Mouse (Mus musculus): ENCODE results near the gene Ccl17. TPM values are rescaled to one million over a fixed set of nuclear protein-coding genes. Genes with fewer than 3 reads are reported as not detected.
"Not testable (repeated sequence)": the region's sequence is repeated elsewhere in the genome, so short reads cannot be mapped to it uniquely, and the experiment has no call there.

The Ccl17 gene
- polyA plus RNA-seq, 1 experiment from 2014 or later: not detected

- no peak for ATAC-seq (replicated peaks; ENCODE audit: low FRiP score)
- Histone ChIP-seq H3K27ac (ENCODE audit: low read depth, low read length) (no peak overlapping the region), H3K9ac (ENCODE audit: low read length) (no peak overlapping the region), H3K36me3 (ENCODE audit: control insufficient read depth, insufficient read depth, low read length) (no peaks in the 10 kb centered on the region), H3K4me2 (ENCODE audit: low read depth, low read length, severe bottlenecking) (no peak overlapping the region), H3K4me3 (ENCODE audit: low read depth, low read length) (no peak overlapping the region), H3K4me1 (replicated peaks; ENCODE audit: control insufficient read depth, insufficient read depth, low read length) (peaks cover 4% of the 10 kb centered on the region; the same call in 1 of the 2 replicates), H3K9me3 (ENCODE audit: control insufficient read depth, low read length) (no peaks in the 10 kb centered on the region), H3K27me3 (ENCODE audit: control insufficient read depth, insufficient read depth, low read length) (no peaks in the 10 kb centered on the region)
- 57% methylated on average over 2 of the region's 2 CpGs for WGBS
- no peak for DNase-seq (ENCODE audit: low spot score)
Observed at GRCm38 (mm10) chr8:94841183-94841582, 30.9 kb downstream of the Ccl17 start.

- DNase-seq (ENCODE audit: low spot score) (no peak), ATAC-seq (replicated peaks; ENCODE audit: low FRiP score) (no peak)
- Histone ChIP-seq H3K9ac (ENCODE audit: low read length) (no peak overlapping the region), H3K27me3 (ENCODE audit: control insufficient read depth, insufficient read depth, low read length) (no peaks in the 10 kb centered on the region), H3K36me3 (ENCODE audit: control insufficient read depth, insufficient read depth, low read length) (no peaks in the 10 kb centered on the region; the same call in 1 of the 2 replicates), H3K27ac (ENCODE audit: low read depth, low read length) (no peak overlapping the region), H3K4me3 (ENCODE audit: low read depth, low read length) (no peak overlapping the region), H3K9me3 (ENCODE audit: control insufficient read depth, low read length) (no peaks in the 10 kb centered on the region), H3K4me2 (ENCODE audit: low read depth, low read length, severe bottlenecking) (no peak overlapping the region), H3K4me1 (replicated peaks; ENCODE audit: control insufficient read depth, insufficient read depth, low read length) (no peaks in the 10 kb centered on the region)
- 95% methylated on average over 5 of the region's 5 CpGs for WGBS
Observed at GRCm38 (mm10) chr8:94850049-94850448, 39.8 kb downstream of the Ccl17 start.

- H3K27ac ChIP-seq (ENCODE audit: low read depth, low read length); DNase-seq (ENCODE audit: low spot score); H3K36me3 ChIP-seq (ENCODE audit: control insufficient read depth, insufficient read depth, low read length); H3K9ac ChIP-seq (ENCODE audit: low read length); H3K4me2 ChIP-seq (ENCODE audit: low read depth, low read length, severe bottlenecking); H3K4me1 ChIP-seq (replicated peaks; ENCODE audit: control insufficient read depth, insufficient read depth, low read length); ATAC-seq (replicated peaks; ENCODE audit: low FRiP score); H3K27me3 ChIP-seq (ENCODE audit: control insufficient read depth, insufficient read depth, low read length); H3K9me3 ChIP-seq (ENCODE audit: control insufficient read depth, low read length); H3K4me3 ChIP-seq (ENCODE audit: low read depth, low read length): not testable (repeated sequence)
- 89% methylated on average over 11 of the region's 11 CpGs for WGBS
Observed at GRCm38 (mm10) chr8:94854761-94855160, 44.5 kb downstream of the Ccl17 start.

DNA sequence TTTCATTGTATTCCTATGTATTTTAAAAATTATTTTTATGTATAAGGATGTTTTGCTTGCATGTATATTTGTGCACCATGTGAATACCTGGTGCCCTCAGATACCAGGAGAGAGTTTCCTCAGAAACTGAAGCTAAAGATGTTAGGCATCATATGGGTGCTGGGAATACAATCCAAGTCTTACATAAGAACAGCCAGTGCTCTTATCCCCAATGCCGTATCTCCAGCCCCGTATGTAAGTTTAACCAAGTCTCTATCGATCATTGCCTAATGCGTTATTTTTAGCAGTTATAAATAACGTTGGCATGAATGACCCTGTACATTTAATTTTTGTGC is 46.7 kb downstream of the Ccl17 start:
- Histone ChIP-seq H3K9ac (ENCODE audit: low read length) (no peak overlapping the region; the same call in 1 of the 2 replicates), H3K27me3 (ENCODE audit: control insufficient read depth, insufficient read depth, low read length) (no peaks in the 10 kb centered on the region), H3K9me3 (ENCODE audit: control insufficient read depth, low read length) (no peaks in the 10 kb centered on the region), H3K27ac (ENCODE audit: low read depth, low read length) (no peak overlapping the region), H3K36me3 (ENCODE audit: control insufficient read depth, insufficient read depth, low read length) (no peaks in the 10 kb centered on the region; the same call in 1 of the 2 replicates), H3K4me3 (ENCODE audit: low read depth, low read length) (peak overlapping the region; percentile 95; the same call in 1 of the 2 replicates), H3K4me2 (ENCODE audit: low read depth, low read length, severe bottlenecking) (no peak overlapping the region), H3K4me1 (replicated peaks; ENCODE audit: control insufficient read depth, insufficient read depth, low read length) (peaks cover 2% of the 10 kb centered on the region; the same call in 1 of the 2 replicates)
- no peak; the same call in 1 of the 2 replicates for ATAC-seq (replicated peaks; ENCODE audit: low FRiP score)
- no peak for DNase-seq (ENCODE audit: low spot score)
- WGBS: 32% methylated on average over 5 of the region's 5 CpGs

GRCm38 (mm10) chr8:94857346-94858173 is 47.3 kb downstream of the Ccl17 start, which contains the start of gene Polr2c:
Gene Polr2c (plus strand): TSS chr8:94857450.
- H3K4me3 ChIP-seq (ENCODE audit: low read depth, low read length): peak within 1 kb of the TSS; percentile 95
- DNase-seq (ENCODE audit: low spot score) (peak; percentile 96), ATAC-seq (replicated peaks; ENCODE audit: low FRiP score) (peak; percentile 81)
- H3K36me3 ChIP-seq (ENCODE audit: control insufficient read depth, insufficient read depth, low read length): no peaks in the 10 kb centered on the region; the same call in 1 of the 2 replicates
- peaks cover 2% of the 10 kb centered on the region; the same call in 1 of the 2 replicates for H3K4me1 ChIP-seq (replicated peaks; ENCODE audit: control insufficient read depth, insufficient read depth, low read length)
- H3K27ac ChIP-seq (ENCODE audit: low read depth, low read length): 0 out of 2 replicates have a peak within 1 kb of the TSS, but pooled peaks have one; percentile 37
- peak within 1 kb of the TSS; percentile 82 for H3K4me2 ChIP-seq (ENCODE audit: low read depth, low read length, severe bottlenecking)
- H3K9me3 ChIP-seq (ENCODE audit: control insufficient read depth, low read length): no peaks in the 10 kb centered on the region
- under 1% methylated on average over 68 of the region's 68 CpGs for WGBS
- peak within 1 kb of the TSS; percentile 95 for H3K9ac ChIP-seq (ENCODE audit: low read length)
- H3K27me3 ChIP-seq (ENCODE audit: control insufficient read depth, insufficient read depth, low read length): no peaks in the 10 kb centered on the region

DNA sequence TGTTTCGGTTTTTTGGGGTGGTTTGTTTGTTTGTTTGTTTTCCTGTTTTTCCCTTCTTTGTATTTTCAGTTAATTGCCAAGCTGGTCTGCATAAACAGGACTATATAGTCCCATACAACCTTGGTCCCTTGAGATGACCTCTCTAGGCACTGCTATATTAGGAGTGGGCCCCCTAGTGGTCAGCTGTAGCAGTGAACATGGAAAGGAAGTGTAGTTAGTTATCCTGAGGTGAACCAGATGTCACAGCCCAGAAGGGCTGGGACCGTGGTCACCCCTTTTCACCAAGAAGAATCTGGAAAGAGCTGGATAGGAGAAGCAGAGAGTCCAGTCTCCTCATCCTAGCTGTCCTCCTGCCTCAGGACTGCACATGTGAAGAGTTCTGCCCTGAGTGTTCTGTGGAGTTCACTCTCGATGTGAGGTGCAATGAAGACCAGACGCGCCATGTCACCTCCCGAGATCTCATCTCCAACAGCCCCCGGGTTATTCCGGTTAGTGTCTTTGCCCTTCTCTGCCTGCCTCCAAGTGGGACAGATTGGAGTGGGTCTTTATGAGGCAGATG is 51.2 kb downstream of the Ccl17 start:
- Histone ChIP-seq H3K4me1 (replicated peaks; ENCODE audit: control insufficient read depth, insufficient read depth, low read length) (peaks cover 2% of the 10 kb centered on the region; the same call in 1 of the 2 replicates), H3K4me3 (ENCODE audit: low read depth, low read length) (no peak overlapping the region), H3K27me3 (ENCODE audit: control insufficient read depth, insufficient read depth, low read length) (no peaks in the 10 kb centered on the region), H3K9me3 (ENCODE audit: control insufficient read depth, low read length) (no peaks in the 10 kb centered on the region), H3K36me3 (ENCODE audit: control insufficient read depth, insufficient read depth, low read length) (no peaks in the 10 kb centered on the region; the same call in 1 of the 2 replicates), H3K4me2 (ENCODE audit: low read depth, low read length, severe bottlenecking) (no peak overlapping the region), H3K9ac (ENCODE audit: low read length) (no peak overlapping the region), H3K27ac (ENCODE audit: low read depth, low read length) (no peak overlapping the region)
- ATAC-seq (replicated peaks; ENCODE audit: low FRiP score) (no peak), DNase-seq (ENCODE audit: low spot score) (peak; percentile 76)
- WGBS: 76% methylated on average over 8 of the region's 8 CpGs

Other genes starting within 250 kb of the Ccl17 start
- gene Rspry1, start 208.5 kb upstream of the Ccl17 start, polyA plus RNA-seq (2014; fragmentation: Nextera tagmentation; extraction: Ambion mirVana): 53.4 and 55.2 TPM in 2 replicates
- gene Fam192a, start 208.5 kb upstream of the Ccl17 start, polyA plus RNA-seq (2014; fragmentation: Nextera tagmentation; extraction: Ambion mirVana): 102 and 108 TPM in 2 replicates
- gene Arl2bp, start 143.9 kb upstream of the Ccl17 start, polyA plus RNA-seq (2014; fragmentation: Nextera tagmentation; extraction: Ambion mirVana): 82.3 and 89.1 TPM in 2 replicates
- gene Pllp, start 114.2 kb upstream of the Ccl17 start, polyA plus RNA-seq (2014; fragmentation: Nextera tagmentation; extraction: Ambion mirVana): 0.60 and 0.96 TPM in 2 replicates
- gene Ccl22, start 64.9 kb upstream of the Ccl17 start, polyA plus RNA-seq (2014; fragmentation: Nextera tagmentation; extraction: Ambion mirVana): not detected in 2 replicates
- gene Cx3cl1, start 38.4 kb upstream of the Ccl17 start, polyA plus RNA-seq (2014; fragmentation: Nextera tagmentation; extraction: Ambion mirVana): 8.8 and 9.4 TPM in 2 replicates
- gene Coq9, start 27.9 kb downstream of the Ccl17 start, polyA plus RNA-seq (2014; fragmentation: Nextera tagmentation; extraction: Ambion mirVana): 53.7 and 60.5 TPM in 2 replicates
- gene Ciapin1, start 27.9 kb downstream of the Ccl17 start, polyA plus RNA-seq (2014; fragmentation: Nextera tagmentation; extraction: Ambion mirVana): 144 and 152 TPM in 2 replicates
- gene Polr2c, start 47.0 kb downstream of the Ccl17 start, polyA plus RNA-seq (2014; fragmentation: Nextera tagmentation; extraction: Ambion mirVana): 156 and 173 TPM in 2 replicates
- 19.1 and 19.9 TPM in 2 replicates for gene Dok4, start 65.9 kb downstream of the Ccl17 start, polyA plus RNA-seq (2014; fragmentation: Nextera tagmentation; extraction: Ambion mirVana)
- gene Ccdc102a, start 107.6 kb downstream of the Ccl17 start, polyA plus RNA-seq (2014; fragmentation: Nextera tagmentation; extraction: Ambion mirVana): 18.8 and 19.5 TPM in 2 replicates
- 0.12 and 0.20 TPM in 2 replicates for gene Adgrg5, start 113.2 kb downstream of the Ccl17 start, polyA plus RNA-seq (2014; fragmentation: Nextera tagmentation; extraction: Ambion mirVana)
- 177 and 184 TPM in 2 replicates for gene Adgrg1, start 164.3 kb downstream of the Ccl17 start, polyA plus RNA-seq (2014; fragmentation: Nextera tagmentation; extraction: Ambion mirVana)
- 2.9 and 3.2 TPM in 2 replicates for gene Adgrg3, start 207.2 kb downstream of the Ccl17 start, polyA plus RNA-seq (2014; fragmentation: Nextera tagmentation; extraction: Ambion mirVana)
- 0.12 TPM in 1 of 2 replicates, not detected in the other for gene Drc7, start 244.7 kb downstream of the Ccl17 start, polyA plus RNA-seq (2014; fragmentation: Nextera tagmentation; extraction: Ambion mirVana)